Mouse (Mus musculus): Measurements from ENCODE around the gene Larp1b. TPM values are rescaled to one million over a fixed set of nuclear protein-coding genes. Genes with fewer than 3 reads are reported as not detected.

The Larp1b gene
- total and polyA plus RNA-seq, 2 experiments from 2014 or later: 4.3 to 13.4 TPM

DNA sequence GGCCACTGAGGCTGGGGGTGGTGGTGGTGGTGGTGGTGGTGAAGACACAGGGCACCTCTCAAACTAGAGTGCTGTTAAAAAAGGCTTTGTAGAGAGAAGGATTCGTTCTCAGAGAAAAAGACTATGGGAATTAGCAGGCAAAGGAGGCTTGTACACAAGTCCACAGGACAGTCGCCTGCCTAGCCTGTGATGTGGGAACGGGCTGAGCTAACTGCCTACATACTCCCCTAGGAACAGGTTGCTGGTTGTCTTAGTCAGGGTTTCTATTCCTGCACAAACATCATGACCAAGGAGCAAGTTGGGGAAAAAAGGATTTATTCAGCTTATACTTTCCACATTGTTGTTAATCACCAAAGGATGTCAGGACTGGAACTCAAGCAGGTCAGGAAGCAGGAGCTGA lies 109.6 kb downstream of the Larp1b start:
- no peak for TF ChIP-seq CTCF (IDR thresholded peaks at IDR 0.05; ENCODE audit: low read depth)
- ATAC-seq: no peak
- no peak overlapping the region for H3K4me3 ChIP-seq (ENCODE audit: low read length)
- no peaks in the 10 kb centered on the region for H3K9me3 ChIP-seq (ENCODE audit: low read length)
- DNase-seq (ENCODE audit: low spot score): no peak
- no peaks in the 10 kb centered on the region for H3K36me3 ChIP-seq (ENCODE audit: insufficient read depth, low read length)
- no peak overlapping the region for H3K27ac ChIP-seq
- no peaks in the 10 kb centered on the region for H3K27me3 ChIP-seq (ENCODE audit: insufficient read depth, low read length)
- no peak overlapping the region for H3K9ac ChIP-seq (replicated peaks; ENCODE audit: low read length)
- H3K4me2 ChIP-seq (ENCODE audit: low read depth, low read length): no peak overlapping the region
- 90% methylated on average over 3 of the region's 3 CpGs for WGBS
- H3K4me1 ChIP-seq (ENCODE audit: insufficient read depth, low read length): no peaks in the 10 kb centered on the region

DNA sequence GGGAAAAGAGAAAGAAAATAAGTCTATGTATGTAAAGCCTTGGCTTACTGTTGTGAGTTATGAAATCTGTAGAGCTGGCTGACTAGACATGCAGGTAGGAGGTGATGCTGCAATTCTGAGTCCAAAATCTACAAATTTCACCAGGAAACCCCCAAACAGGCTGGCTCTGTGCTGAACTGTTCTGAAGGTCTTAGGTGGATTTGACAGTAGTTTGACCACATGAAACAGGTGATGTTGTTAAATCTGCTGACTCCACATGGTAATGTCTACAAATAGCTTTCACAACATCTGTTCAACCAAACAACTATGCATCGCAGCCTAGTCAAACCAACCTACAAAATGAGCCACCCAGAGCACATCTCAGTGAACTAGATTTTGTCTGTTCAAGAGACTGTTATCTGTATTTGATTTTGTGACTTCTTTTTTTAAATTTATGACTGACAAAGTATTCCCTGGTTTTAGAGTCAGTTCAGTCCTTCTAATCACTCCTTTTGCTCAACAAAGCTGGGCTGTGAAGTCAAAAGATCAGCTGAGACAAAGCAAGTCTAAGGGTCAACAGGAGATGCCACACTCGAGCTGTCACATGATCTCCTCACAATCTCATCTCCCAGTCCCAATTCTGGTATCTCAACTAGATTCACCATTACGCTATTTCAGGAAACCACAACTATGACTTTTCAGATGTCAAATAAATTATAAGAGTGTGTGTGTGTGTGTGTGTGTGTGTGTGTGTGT lies 112.4 kb downstream of the Larp1b start:
- no peak overlapping the region for H3K27ac ChIP-seq
- ATAC-seq (no peak), DNase-seq (ENCODE audit: low spot score) (no peak)
- H3K9ac ChIP-seq (replicated peaks; ENCODE audit: low read length): no peak overlapping the region
- no peaks in the 10 kb centered on the region for H3K27me3 ChIP-seq (ENCODE audit: insufficient read depth, low read length)
- no peaks in the 10 kb centered on the region for H3K36me3 ChIP-seq (ENCODE audit: insufficient read depth, low read length)
- no peaks in the 10 kb centered on the region for H3K9me3 ChIP-seq (ENCODE audit: low read length)
- no peaks in the 10 kb centered on the region for H3K4me1 ChIP-seq (ENCODE audit: insufficient read depth, low read length)
- WGBS: 90% methylated on average over 3 of the region's 3 CpGs
- TF ChIP-seq CTCF (IDR thresholded peaks at IDR 0.05; ENCODE audit: low read depth): no peak
- no peak overlapping the region for H3K4me3 ChIP-seq (ENCODE audit: low read length)
- H3K4me2 ChIP-seq (ENCODE audit: low read depth, low read length): no peak overlapping the region

DNA sequence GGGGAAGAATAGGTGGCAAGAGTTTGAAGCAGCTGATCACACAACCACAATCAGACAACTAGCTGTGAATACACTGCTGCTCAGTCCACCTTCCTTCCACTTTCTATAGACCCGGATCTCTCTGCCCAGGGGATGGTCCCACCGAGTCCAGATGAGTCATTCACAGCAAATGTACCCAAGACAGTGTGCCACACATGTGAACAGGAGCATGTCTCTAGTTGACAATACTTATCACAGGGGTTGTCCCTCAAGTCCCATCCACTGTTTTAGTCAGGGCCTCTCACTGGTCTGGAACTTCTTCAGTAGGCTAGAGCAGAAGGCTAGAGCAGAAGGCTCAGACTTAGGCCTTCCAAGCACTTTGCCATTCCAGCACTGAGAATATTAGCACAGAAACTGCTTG lies 113.1 kb downstream of the Larp1b start:
- Histone ChIP-seq H3K27ac (no peak overlapping the region), H3K9ac (replicated peaks; ENCODE audit: low read length) (no peak overlapping the region), H3K9me3 (ENCODE audit: low read length) (no peaks in the 10 kb centered on the region), H3K4me3 (ENCODE audit: low read length) (no peak overlapping the region), H3K36me3 (ENCODE audit: insufficient read depth, low read length) (no peaks in the 10 kb centered on the region), H3K27me3 (ENCODE audit: insufficient read depth, low read length) (no peaks in the 10 kb centered on the region), H3K4me2 (ENCODE audit: low read depth, low read length) (no peak overlapping the region), H3K4me1 (ENCODE audit: insufficient read depth, low read length) (no peaks in the 10 kb centered on the region)
- no peak for TF ChIP-seq CTCF (IDR thresholded peaks at IDR 0.05; ENCODE audit: low read depth)
- no peak for DNase-seq (ENCODE audit: low spot score)
- no peak for ATAC-seq
- 90% methylated on average over 2 of the region's 2 CpGs for WGBS

DNA sequence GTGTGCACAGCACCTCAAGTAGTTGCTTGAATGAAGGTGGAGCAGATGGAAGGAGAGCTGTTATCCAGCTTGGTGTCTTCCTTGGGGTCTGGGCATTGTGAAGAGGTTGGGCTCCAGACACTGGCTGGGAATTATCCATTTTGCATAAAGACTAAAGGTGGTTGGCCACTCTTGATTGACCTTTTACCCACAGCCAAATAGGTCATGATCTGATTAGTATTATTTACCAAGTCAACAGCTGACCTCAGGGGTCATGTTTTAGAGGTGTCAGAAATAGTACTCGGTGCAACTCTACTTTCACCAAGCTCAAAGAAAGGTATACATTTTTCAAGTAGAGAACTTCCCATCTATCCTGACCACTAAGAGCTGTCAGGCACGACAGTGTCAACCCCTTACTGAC lies 115.7 kb downstream of the Larp1b start:
- ATAC-seq (no peak), DNase-seq (ENCODE audit: low spot score) (no peak)
- Histone ChIP-seq H3K4me1 (ENCODE audit: insufficient read depth, low read length) (no peaks in the 10 kb centered on the region), H3K9me3 (ENCODE audit: low read length) (no peaks in the 10 kb centered on the region), H3K36me3 (ENCODE audit: insufficient read depth, low read length) (peaks cover 6% of the 10 kb centered on the region; the same call in 1 of the 2 replicates), H3K4me3 (ENCODE audit: low read length) (no peak overlapping the region), H3K27ac (no peak overlapping the region), H3K9ac (replicated peaks; ENCODE audit: low read length) (no peak overlapping the region), H3K4me2 (ENCODE audit: low read depth, low read length) (no peak overlapping the region), H3K27me3 (ENCODE audit: insufficient read depth, low read length) (no peaks in the 10 kb centered on the region)
- no peak for TF ChIP-seq CTCF (IDR thresholded peaks at IDR 0.05; ENCODE audit: low read depth)
- whole genome bisulfite sequencing: 90% methylated on average over 2 of the region's 2 CpGs

DNA sequence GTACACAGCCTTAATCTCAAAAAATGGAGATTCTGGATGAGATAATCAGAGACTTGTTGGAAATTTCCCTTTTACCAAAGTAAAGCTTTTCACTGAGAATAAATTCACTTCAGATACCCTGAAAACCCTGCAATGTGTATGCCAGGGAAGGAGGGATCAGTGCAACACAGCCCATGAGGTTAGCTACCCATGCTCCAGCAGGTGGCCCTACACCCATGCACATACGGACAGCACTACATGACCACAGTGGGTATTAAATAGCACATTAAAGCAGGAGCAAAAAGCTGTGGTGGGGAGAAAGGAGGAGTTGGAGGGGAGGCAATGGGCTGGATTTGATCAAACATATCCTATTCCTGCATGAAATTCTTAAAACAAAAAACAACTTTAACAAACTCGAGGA lies 120.9 kb downstream of the Larp1b start:
- no peak overlapping the region for H3K27ac ChIP-seq
- peaks cover 6% of the 10 kb centered on the region; the same call in 1 of the 2 replicates for H3K36me3 ChIP-seq (ENCODE audit: insufficient read depth, low read length)
- no peaks in the 10 kb centered on the region for H3K27me3 ChIP-seq (ENCODE audit: insufficient read depth, low read length)
- TF ChIP-seq CTCF (IDR thresholded peaks at IDR 0.05; ENCODE audit: low read depth): peak; percentile 49
- no peak overlapping the region for H3K4me3 ChIP-seq (ENCODE audit: low read length)
- ATAC-seq (no peak), DNase-seq (ENCODE audit: low spot score) (peak; percentile 19)
- H3K9ac ChIP-seq (replicated peaks; ENCODE audit: low read length): no peak overlapping the region
- H3K4me2 ChIP-seq (ENCODE audit: low read depth, low read length): no peak overlapping the region
- WGBS: 71% methylated on average over 2 of the region's 2 CpGs
- H3K9me3 ChIP-seq (ENCODE audit: low read length): no peaks in the 10 kb centered on the region
- H3K4me1 ChIP-seq (ENCODE audit: insufficient read depth, low read length): no peaks in the 10 kb centered on the region

DNA sequence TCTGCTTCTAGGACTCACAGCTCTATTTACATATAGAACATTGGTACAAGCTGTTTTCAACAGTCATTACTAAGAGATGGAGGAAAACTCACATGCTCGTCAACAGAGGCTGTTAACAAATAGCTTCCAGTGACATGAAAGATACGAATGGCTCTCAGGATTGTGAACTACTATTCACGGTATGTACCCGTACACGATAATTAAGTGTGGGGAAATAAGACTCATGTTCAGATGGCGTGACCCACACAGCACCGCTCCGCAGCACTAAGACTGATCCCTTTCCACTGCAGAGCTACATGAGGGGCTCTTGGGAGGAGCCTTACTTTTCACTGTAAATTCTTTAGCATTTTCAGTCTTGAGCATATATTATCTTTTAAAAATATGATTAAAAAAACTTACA lies 125.7 kb downstream of the Larp1b start:
- no peak for ATAC-seq
- 76% methylated on average over 8 of the region's 8 CpGs for WGBS
- no peak for TF ChIP-seq CTCF (IDR thresholded peaks at IDR 0.05; ENCODE audit: low read depth)

DNA sequence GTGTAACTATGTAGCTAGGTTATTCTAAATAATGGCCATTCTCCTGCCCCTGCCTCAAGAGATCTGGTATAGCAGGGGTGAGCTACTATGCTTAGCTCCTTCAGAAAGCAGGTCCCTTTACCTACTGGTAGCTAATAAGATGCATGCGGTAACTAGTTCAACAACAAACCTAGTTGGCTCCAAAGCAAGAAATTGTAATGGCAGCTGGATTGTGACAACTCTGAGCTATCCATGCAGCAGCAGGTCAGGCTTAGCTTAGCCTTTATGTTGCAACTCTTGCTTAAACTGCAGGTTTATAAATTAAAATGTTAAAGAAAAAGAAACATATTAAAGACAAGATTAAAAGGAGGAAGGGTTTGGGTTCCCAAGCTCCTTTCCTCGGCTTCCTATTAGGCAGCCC lies 129.0 kb downstream of the Larp1b start:
- H3K4me3 ChIP-seq (ENCODE audit: low read length): no peak overlapping the region
- ATAC-seq (no peak), DNase-seq (ENCODE audit: low spot score) (no peak)
- no peak for TF ChIP-seq CTCF (IDR thresholded peaks at IDR 0.05; ENCODE audit: low read depth)
- no peaks in the 10 kb centered on the region for H3K9me3 ChIP-seq (ENCODE audit: low read length)
- H3K9ac ChIP-seq (replicated peaks; ENCODE audit: low read length): no peak overlapping the region
- H3K27ac ChIP-seq: no peak overlapping the region
- 97% methylated on average over 2 of the region's 2 CpGs for WGBS
- H3K4me2 ChIP-seq (ENCODE audit: low read depth, low read length): no peak overlapping the region
- H3K36me3 ChIP-seq (ENCODE audit: insufficient read depth, low read length): no peaks in the 10 kb centered on the region
- H3K27me3 ChIP-seq (ENCODE audit: insufficient read depth, low read length): no peaks in the 10 kb centered on the region
- H3K4me1 ChIP-seq (ENCODE audit: insufficient read depth, low read length): peaks cover 12% of the 10 kb centered on the region

More for the DNA sequence above, 125.7 kb downstream of the Larp1b start:
- Histone ChIP-seq H3K27ac (no peak overlapping the region), H3K4me2 (ENCODE audit: low read depth, low read length) (no peak overlapping the region), H3K27me3 (ENCODE audit: insufficient read depth, low read length) (no peaks in the 10 kb centered on the region), H3K4me3 (ENCODE audit: low read length) (no peak overlapping the region), H3K36me3 (ENCODE audit: insufficient read depth, low read length) (no peaks in the 10 kb centered on the region), H3K9me3 (ENCODE audit: low read length) (no peaks in the 10 kb centered on the region), H3K4me1 (ENCODE audit: insufficient read depth, low read length) (no peaks in the 10 kb centered on the region), H3K9ac (replicated peaks; ENCODE audit: low read length) (no peak overlapping the region)
- no peak for DNase-seq (ENCODE audit: low spot score)

Data from hindbrain, postnatal 0 days (tissue).